Mouse (Mus musculus): ENCODE measurements around the gene Alcam.

Gene Alcam

DNA sequence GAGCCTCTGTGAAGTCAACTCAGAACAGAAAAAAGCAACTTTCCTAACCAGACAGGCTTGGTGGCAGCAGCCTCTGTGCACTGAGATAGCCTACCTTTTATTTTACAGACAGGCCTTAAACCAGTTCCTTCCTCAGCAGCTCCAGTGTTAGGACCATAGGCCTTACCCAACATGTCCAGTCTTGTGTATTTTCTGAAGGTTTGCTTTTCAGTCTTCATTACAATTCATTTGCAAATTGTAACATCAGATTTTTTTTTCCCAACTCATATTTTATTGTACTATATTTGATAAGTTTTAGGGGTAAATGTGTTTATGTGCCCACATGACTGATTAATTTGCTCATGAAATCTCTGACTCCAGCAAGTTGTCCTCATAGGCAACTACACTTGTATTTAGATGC, 14.3 kb downstream of the Alcam start:
- DNase-seq = no peak

DNA sequence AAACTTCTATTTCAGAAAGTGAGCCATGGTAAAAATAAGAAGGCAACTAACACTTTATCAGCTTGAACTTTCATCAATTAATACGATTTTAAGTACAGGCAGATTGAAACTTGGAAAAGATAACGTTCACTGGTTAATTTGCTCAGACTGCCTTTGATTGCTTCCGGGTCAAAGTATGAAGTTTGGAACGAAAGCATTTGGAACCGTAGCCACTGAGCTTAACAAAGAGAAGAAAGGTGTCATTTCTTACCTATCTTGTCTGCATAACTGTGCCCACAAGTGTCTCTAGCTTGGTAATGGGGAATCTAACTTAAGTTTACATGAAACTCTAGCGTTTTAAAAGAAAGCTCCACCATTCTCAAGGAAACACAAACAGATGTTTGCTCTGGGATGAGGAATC, 14.9 kb downstream of the Alcam start:
- no peak for DNase-seq

GRCm38 (mm10) chr16:52438216-52438904, 15.5 kb downstream of the Alcam start:
- DNase-seq = no peak

- no peak for DNase-seq
These were observed 20.7 kb downstream of the Alcam start for GRCm38 (mm10) chr16:52433189-52433588.

DNA sequence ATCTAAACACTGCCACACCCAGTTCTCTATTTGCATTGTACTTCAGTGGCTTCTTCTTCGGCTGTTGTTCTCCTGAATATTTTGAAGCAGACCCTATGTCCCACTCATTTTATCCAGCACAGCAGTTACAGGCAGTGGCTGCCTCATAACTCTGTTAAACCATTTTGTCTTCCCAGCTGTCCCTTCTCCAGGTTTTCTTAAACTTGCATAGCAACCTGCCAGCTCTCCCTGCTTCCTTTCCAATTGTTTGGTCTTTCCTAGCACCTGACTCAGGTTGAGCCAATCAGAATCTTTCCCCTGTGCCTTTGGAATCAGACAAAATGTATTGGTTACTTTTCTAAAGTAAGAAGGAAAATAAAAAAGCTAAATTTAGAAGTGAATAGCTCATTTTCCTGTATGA, 21.8 kb downstream of the Alcam start:
- DNase-seq = no peak

DNA sequence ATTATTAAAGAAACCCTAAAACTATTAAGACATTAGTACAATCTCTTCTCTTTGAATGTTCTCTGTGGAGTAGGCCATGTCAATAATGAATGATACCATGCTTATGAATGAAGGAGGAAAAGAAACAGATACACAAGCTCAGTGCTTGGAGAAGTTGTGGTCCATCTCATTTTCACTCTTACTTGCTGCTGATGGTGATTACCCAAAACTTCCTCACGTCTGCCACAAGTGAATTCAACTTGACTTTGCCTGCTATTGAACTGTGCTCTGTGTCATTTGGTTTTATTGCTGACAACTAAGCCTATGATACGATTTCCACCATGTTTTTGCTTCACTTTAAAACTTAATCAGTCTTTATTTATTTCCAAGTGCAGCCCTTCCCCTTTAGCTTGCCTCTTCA, 22.3 kb downstream of the Alcam start:
- DNase-seq = no peak

DNA sequence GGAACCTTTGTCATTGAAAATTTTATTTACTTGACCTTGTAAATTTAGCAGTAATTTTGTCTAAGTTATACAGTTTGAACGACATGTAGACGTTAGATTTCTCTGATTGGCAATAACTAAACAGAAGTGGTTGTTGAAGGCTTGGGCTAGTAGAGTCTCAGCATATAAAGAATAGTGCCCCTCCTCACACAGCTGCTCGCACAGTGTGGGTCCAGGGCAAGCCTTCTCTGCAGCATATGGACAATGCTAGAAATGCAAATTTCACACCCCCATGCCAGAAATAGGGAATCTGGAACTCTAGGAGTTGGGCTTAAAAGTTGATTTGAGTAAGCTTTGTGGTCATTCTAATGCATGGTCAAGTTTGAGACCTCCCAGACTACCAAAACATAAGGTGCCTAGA, 23.8 kb downstream of the Alcam start:
- DNase-seq = no peak

GRCm38 (mm10) chr16:52429661-52430060, 24.2 kb downstream of the Alcam start:
- no peak for DNase-seq

DNA sequence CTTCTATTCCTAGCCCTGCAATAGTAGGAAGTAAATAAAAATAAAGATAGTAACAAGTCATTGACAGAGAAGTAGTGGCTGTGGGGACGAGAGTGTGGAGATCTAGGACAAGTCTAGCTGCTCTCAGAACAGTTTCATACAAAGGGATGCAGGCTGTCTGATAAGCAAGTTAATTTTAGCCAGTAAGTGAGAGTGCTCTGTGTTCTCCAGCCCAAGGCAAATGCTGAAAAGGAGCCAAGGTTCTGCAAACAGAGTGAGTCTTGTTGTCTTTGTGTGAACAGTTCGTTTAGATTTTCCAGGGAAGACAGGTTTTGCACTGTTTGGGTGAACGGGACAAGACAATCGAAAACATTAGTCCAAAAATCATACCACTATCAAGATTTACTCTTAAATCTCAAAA, 25.4 kb downstream of the Alcam start:
- DNase-seq = no peak

- DNase-seq = no peak
These were observed 35.2 kb downstream of the Alcam start for GRCm38 (mm10) chr16:52418568-52419158.

- DNase-seq = no peak
These were observed 35.9 kb downstream of the Alcam start for GRCm38 (mm10) chr16:52417982-52418381.

GRCm38 (mm10) chr16:52417146-52417545, 36.7 kb downstream of the Alcam start:
- DNase-seq = no peak

DNA sequence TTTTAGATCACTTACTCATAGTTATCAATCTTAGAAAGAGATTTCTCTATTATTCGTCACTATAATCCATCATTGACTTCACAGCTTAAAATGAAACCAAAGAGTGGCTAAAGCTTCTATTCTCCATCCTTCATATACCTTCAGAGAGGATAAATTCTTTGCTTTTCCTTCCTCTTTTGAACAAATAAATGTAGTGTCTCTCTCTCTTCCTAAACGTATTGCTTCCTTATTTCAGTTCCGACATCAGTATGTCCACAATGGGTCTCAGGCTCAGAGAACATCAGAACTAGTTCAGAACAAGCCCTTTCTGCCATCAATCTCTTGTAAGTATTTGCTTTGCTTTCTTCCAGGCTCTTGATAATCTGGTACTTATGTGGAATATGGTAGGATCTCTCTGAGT, 40.2 kb downstream of the Alcam start:
- no peak for DNase-seq

GRCm38 (mm10) chr16:52406072-52406471, 47.8 kb downstream of the Alcam start:
- DNase-seq = no peak

- no peak for DNase-seq
These were observed 48.6 kb downstream of the Alcam start for GRCm38 (mm10) chr16:52405272-52405671.

DNA sequence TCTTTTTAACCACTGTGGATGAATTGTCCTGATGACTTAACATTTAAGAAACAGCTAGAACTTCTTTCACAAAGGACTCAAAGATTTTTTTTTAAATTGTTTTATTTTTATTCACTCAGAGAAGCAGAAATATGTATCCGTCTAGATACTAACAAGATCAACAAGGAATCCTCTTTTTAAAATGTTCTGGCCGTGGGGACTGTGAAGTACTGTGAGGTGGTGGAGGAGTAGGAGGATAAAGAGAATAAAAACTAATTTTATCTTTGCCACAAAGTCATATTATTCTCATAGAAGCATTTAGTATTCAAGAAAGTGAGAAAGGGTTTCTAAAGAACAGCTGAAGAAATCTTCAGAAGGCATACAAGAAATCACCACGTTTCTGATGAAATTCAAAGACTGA, 54.8 kb downstream of the Alcam start:
- DNase-seq = no peak

- no peak for DNase-seq
These were observed 67.0 kb downstream of the Alcam start for GRCm38 (mm10) chr16:52386781-52387300.

- no peak for DNase-seq
These were observed 70.3 kb downstream of the Alcam start for GRCm38 (mm10) chr16:52383456-52384185.

DNA sequence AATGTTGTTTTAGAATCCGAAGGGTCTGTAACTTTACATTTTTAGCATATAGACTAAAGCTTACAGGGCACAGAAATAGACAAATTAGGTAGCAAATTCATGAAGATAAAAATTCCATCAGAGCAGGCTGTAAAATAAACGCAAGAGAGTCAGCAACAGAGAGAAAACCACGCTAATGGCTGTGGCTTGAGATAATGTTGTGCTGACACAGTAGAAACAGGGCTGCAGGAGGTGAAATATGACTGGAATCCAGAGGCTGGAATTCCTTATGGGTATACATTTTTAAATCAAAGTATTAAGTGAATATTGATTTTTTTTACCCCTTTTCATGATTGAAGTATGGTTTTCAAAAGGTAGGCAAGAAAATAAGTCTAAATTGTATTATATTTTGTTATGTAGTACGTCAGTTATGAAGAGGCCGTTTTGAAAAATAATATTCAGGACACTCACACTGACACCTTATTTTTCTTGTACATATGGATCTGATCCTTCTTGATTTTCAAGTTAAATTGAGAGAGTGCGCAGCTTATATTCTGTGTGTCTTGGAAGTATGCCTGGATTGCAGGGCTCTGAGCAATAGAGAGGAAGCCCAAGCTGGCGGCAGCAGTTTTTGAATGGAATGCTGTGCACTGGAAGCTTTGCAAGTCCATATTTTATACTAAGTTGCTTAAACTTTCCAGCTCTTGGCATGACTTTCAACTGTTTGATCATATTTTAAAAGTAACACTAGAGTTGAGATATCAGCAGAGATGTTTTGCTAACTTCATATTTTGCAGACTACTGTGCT, 74.9 kb downstream of the Alcam start:
- DNase-seq = no peak

- no peak for DNase-seq
These were observed 77.0 kb downstream of the Alcam start for GRCm38 (mm10) chr16:52376827-52377226.

GRCm38 (mm10) chr16:52371956-52372355, 81.9 kb downstream of the Alcam start:
- DNase-seq = no peak

GRCm38 (mm10) chr16:52368521-52368920, 85.4 kb downstream of the Alcam start:
- DNase-seq = no peak

DNA sequence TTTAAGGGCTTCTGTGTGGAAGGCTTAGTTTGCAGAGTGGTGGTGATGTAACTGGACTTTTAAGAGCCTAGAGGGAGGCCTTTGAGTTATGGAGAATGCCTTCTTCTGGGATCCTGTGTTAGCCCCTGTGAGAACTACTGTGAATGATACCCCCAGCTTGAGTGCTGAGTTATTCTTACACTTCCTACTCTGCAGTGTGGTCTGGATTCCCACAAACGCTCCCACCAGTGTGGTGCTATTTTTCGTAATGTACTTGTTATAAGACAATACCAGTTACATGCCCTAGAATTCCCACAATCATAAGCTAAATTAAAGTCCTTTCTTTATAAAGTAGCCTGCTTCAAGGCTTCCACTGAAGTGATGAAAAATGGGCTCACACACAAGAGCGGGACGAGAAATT, 87.0 kb downstream of the Alcam start:
- DNase-seq = no peak

Measured in thymus, postnatal 25 days (tissue).